8 mouse cellular contexts compared by ENCODE assay signal in the genomic region with DNA sequence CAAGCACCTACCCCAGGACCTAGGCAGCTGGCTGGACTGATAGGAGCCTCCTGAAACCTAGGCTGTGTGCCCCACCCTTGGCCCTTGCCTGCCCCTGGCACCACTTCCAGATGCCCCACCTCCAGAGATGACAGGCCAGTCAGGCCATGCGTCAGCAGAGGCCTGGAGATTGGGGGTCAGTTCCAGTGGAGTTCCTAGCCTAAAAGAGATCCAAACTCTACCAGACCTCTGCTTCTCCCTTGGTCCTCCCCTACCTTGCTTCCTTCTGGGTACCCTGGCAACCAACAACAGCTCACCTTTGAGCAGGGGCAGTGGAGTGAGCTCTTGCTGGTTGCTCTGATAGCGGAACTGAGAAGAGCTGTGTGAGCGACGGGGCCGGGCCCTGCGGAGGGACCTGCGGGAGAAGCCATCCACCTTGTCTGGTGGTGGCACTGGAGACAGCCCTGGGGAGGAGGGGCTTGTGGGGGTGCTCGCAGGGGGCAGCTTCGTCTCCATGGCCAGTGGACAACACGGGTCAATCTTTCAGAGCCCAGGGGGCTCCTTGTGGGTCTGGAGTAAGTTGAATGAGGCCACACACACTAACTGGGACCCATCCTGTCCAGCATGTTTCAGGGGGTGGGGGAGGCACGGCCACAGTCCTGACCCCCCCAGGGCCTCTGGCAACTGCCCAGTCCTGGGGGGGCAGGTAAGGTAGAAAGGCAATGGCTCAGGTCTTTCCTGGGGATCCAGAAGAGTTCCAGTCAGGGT. TPM values are rescaled to one million over a fixed set of nuclear protein-coding genes. Genes with fewer than 3 reads are reported as not detected.
DNase-seq lines count a peak whose midpoint lies in the region; ATAC-seq and TF ChIP-seq lines count a peak whose summit lies in the region.

No protein-coding gene starts in this region.

- H3K27ac ChIP-seq in brown adipose tissue, adult 24 weeks (replicated peaks; ENCODE audit: low read depth, low read length) = no peak overlapping the region
- H3K27ac ChIP-seq in heart, embryonic 11.5 days (ENCODE audit: low read depth, low read length) = 0 out of 2 replicates have a peak overlapping the region, but pooled peaks have one; percentile 24
- H3K27ac ChIP-seq in liver, adult 2 months (replicated peaks; ENCODE audit: insufficient read depth, low read depth, low read length) = no peak overlapping the region
- no peak overlapping the region for H3K27ac ChIP-seq in neural tube, embryonic 13.5 days (replicated peaks)

- H3K9me3 ChIP-seq in heart, embryonic 11.5 days (replicated peaks; ENCODE audit: control insufficient read depth, low read length) = no peaks in the 10 kb centered on the region
- H3K9me3 ChIP-seq in neural tube, embryonic 13.5 days = no peaks in the 10 kb centered on the region

- no peaks in the 10 kb centered on the region for H3K27me3 ChIP-seq in heart, embryonic 11.5 days (ENCODE audit: control insufficient read depth, insufficient read depth, low read length)
- H3K27me3 ChIP-seq in liver, adult 2 months (ENCODE audit: control insufficient read depth, insufficient read depth, low read length) = no peaks in the 10 kb centered on the region
- H3K27me3 ChIP-seq in neural tube, embryonic 13.5 days = no peaks in the 10 kb centered on the region

- H3K4me1 ChIP-seq in brown adipose tissue, adult 24 weeks (ENCODE audit: control insufficient read depth, insufficient read depth, insufficient read length, low read length) = no peaks in the 10 kb centered on the region; the same call in 1 of the 2 replicates
- peaks cover 18% of the 10 kb centered on the region for H3K4me1 ChIP-seq in heart, embryonic 11.5 days (ENCODE audit: control insufficient read depth, insufficient read depth, low read length)
- H3K4me1 ChIP-seq in liver, adult 2 months (ENCODE audit: control insufficient read depth, insufficient read depth, low read length) = peaks cover 15% of the 10 kb centered on the region
- peaks cover 23% of the 10 kb centered on the region for H3K4me1 ChIP-seq in neural tube, embryonic 13.5 days (replicated peaks)

- WGBS in heart, embryonic 11.5 days (ENCODE audit: insufficient replicate concordance) = 60% methylated on average over 11 of the region's 11 CpGs
- 86% methylated on average over 11 of the region's 11 CpGs for WGBS in liver, adult 2 months
- 66% methylated on average over 11 of the region's 11 CpGs for WGBS in neural tube, embryonic 13.5 days

- ATAC-seq in heart, embryonic 11.5 days (replicated peaks; ENCODE audit: insufficient number of reproducible peaks, low FRiP score, low TSS enrichment) = no peak
- ATAC-seq in neural tube, embryonic 13.5 days (ENCODE audit: low read depth) = no peak

- TF ChIP-seq POLR2A in liver, adult 2 months (IDR thresholded peaks at IDR 0.05; ENCODE audit: extremely low read depth, insufficient read depth, low read length) = no peak

- H3K36me3 ChIP-seq in heart, embryonic 11.5 days (ENCODE audit: control insufficient read depth, insufficient read depth, low read length) = no peaks in the 10 kb centered on the region
- no peaks in the 10 kb centered on the region for H3K36me3 ChIP-seq in liver, adult 2 months (ENCODE audit: control insufficient read depth, insufficient read depth, low read length)
- H3K36me3 ChIP-seq in neural tube, embryonic 13.5 days = peaks cover 43% of the 10 kb centered on the region

- H3K4me2 ChIP-seq in heart, embryonic 11.5 days = peak overlapping the region; percentile 93
- H3K4me2 ChIP-seq in neural tube, embryonic 13.5 days = peak overlapping the region; percentile 81

- H3K9ac ChIP-seq in heart, embryonic 11.5 days (ENCODE audit: low read depth, low read length) = no peak overlapping the region
- H3K9ac ChIP-seq in liver, adult 2 months (ENCODE audit: low read depth, low read length) = 0 out of 2 replicates have a peak overlapping the region, but pooled peaks have one; percentile 6
- H3K9ac ChIP-seq in neural tube, embryonic 13.5 days = peak overlapping the region; percentile 95

- no peak for TF ChIP-seq CTCF in liver, adult 2 months (IDR thresholded peaks at IDR 0.05; ENCODE audit: low read depth, low read length)

- H3K4me3 ChIP-seq in brown adipose tissue, adult 24 weeks (ENCODE audit: insufficient read depth, low read depth, low read length) = peak overlapping the region; percentile 94
- H3K4me3 ChIP-seq in heart, embryonic 11.5 days (ENCODE audit: low read depth, low read length) = peak overlapping the region; percentile 88
- H3K4me3 ChIP-seq in liver, adult 2 months (ENCODE audit: insufficient read depth, low read depth, low read length) = no peak overlapping the region
- peak overlapping the region; percentile 86 for H3K4me3 ChIP-seq in neural tube, embryonic 13.5 days

- H3K79me2 ChIP-seq in liver, adult 2 months (ENCODE audit: control insufficient read depth, insufficient read depth, low read length) = peaks cover 5% of the 10 kb centered on the region; the same call in 1 of the 2 replicates

- DNase-seq in adrenal gland, adult (ENCODE audit: inconsistent age in 2 of 2, low spot score in 1 of 2) = peak; percentile 81 to 88
- DNase-seq in adrenal gland, postnatal 4 days (ENCODE audit: low spot score in 2 of 2) = no peak
- no peak for DNase-seq in liver, adult 2 months (ENCODE audit: extremely low read depth, low read depth, low spot score)
- DNase-seq in thymus, postnatal 10 days (ENCODE audit: low spot score in 2 of 2) = no peak
- DNase-seq in embryo, embryonic 9.5 days (ENCODE audit: extremely low spot score) = no peak

RNA-seq across cellular contexts. Expression of gene Ppp2r5b, which starts 1.2 kb away (rescaled TPM):
- total RNA-seq in adrenal gland, postnatal 4 days (2021) = 10 to 100 TPM; 68.4 to 71.2 TPM
- polyA plus RNA-seq in brown adipose tissue, adult 24 weeks (2012; ENCODE audit: insufficient read depth, insufficient read length, missing spikeins) = 33.0 and 41.3 TPM in 2 replicates
- 22.2 and 27.7 TPM in 2 replicates for polyA plus RNA-seq in heart, embryonic 11.5 days (2014; fragmentation: Nextera tagmentation; extraction: Ambion mirVana)
- total RNA-seq in liver, adult 2 months (2014; rRNA removed) = 3.2 and 3.3 TPM in 2 replicates
- 12.5 and 14.5 TPM in 2 replicates for polyA plus RNA-seq in liver, adult 2 months (2012; rRNA removed)
- 103 and 111 TPM in 2 replicates for polyA plus RNA-seq in neural tube, embryonic 13.5 days (2015; fragmentation: Nextera tagmentation; extraction: Ambion mirVana)

RNA-seq across cellular contexts. Expression of gene Atg2a, which starts 7.0 kb away (rescaled TPM):
- 10 to 100 TPM; 40.0 to 41.1 TPM for total RNA-seq in adrenal gland, postnatal 4 days (2021)
- polyA plus RNA-seq in brown adipose tissue, adult 24 weeks (2012; ENCODE audit: insufficient read depth, insufficient read length, missing spikeins) = 9.6 and 9.9 TPM in 2 replicates
- 6.1 and 8.4 TPM in 2 replicates for polyA plus RNA-seq in heart, embryonic 11.5 days (2014; fragmentation: Nextera tagmentation; extraction: Ambion mirVana)
- 9.1 and 16.0 TPM in 2 replicates for total RNA-seq in liver, adult 2 months (2014; rRNA removed)
- 26.8 and 32.3 TPM in 2 replicates for polyA plus RNA-seq in liver, adult 2 months (2012; rRNA removed)
- polyA plus RNA-seq in neural tube, embryonic 13.5 days (2015; fragmentation: Nextera tagmentation; extraction: Ambion mirVana) = 11.6 and 11.8 TPM in 2 replicates

RNA-seq across cellular contexts. Expression of gene Gpha2, which starts 8.3 kb away (rescaled TPM):
- 10 to 100 TPM; 40.5 to 50.4 TPM for total RNA-seq in adrenal gland, postnatal 4 days (2021)
- polyA plus RNA-seq in brown adipose tissue, adult 24 weeks (2012; ENCODE audit: insufficient read depth, insufficient read length, missing spikeins) = not detected in 2 replicates
- 0.29 TPM in 1 of 2 replicates, not detected in the other for polyA plus RNA-seq in heart, embryonic 11.5 days (2014; fragmentation: Nextera tagmentation; extraction: Ambion mirVana)
- total RNA-seq in liver, adult 2 months (2014; rRNA removed) = 0.27 and 0.28 TPM in 2 replicates
- not detected in 2 replicates for polyA plus RNA-seq in liver, adult 2 months (2012; rRNA removed)
- 0.72 TPM in 1 of 2 replicates, not detected in the other for polyA plus RNA-seq in neural tube, embryonic 13.5 days (2015; fragmentation: Nextera tagmentation; extraction: Ambion mirVana)

RNA-seq across cellular contexts. Expression of gene Ehd1, which starts 42.0 kb away (rescaled TPM):
- 10 to 100 TPM; 88.2 to 90.2 TPM for total RNA-seq in adrenal gland, postnatal 4 days (2021)
- 39.6 and 42.8 TPM in 2 replicates for polyA plus RNA-seq in brown adipose tissue, adult 24 weeks (2012; ENCODE audit: insufficient read depth, insufficient read length, missing spikeins)
- 70.0 and 82.8 TPM in 2 replicates for polyA plus RNA-seq in heart, embryonic 11.5 days (2014; fragmentation: Nextera tagmentation; extraction: Ambion mirVana)
- 25.3 and 29.7 TPM in 2 replicates for total RNA-seq in liver, adult 2 months (2014; rRNA removed)
- polyA plus RNA-seq in liver, adult 2 months (2012; rRNA removed) = 140 and 154 TPM in 2 replicates
- polyA plus RNA-seq in neural tube, embryonic 13.5 days (2015; fragmentation: Nextera tagmentation; extraction: Ambion mirVana) = 85.5 and 101 TPM in 2 replicates

RNA-seq across cellular contexts. Expression of gene Majin, which starts 50.3 kb away (rescaled TPM):
- 1 to 10 TPM; 2.1 to 3.5 TPM for total RNA-seq in adrenal gland, postnatal 4 days (2021)
- not detected in 2 replicates for polyA plus RNA-seq in brown adipose tissue, adult 24 weeks (2012; ENCODE audit: insufficient read depth, insufficient read length, missing spikeins)
- polyA plus RNA-seq in heart, embryonic 11.5 days (2014; fragmentation: Nextera tagmentation; extraction: Ambion mirVana) = not detected in 2 replicates
- total RNA-seq in liver, adult 2 months (2014; rRNA removed) = not detected in 2 replicates
- 0.14 TPM in 1 of 2 replicates, not detected in the other for polyA plus RNA-seq in liver, adult 2 months (2012; rRNA removed)
- not detected in 2 replicates for polyA plus RNA-seq in neural tube, embryonic 13.5 days (2015; fragmentation: Nextera tagmentation; extraction: Ambion mirVana)

Comparison
In these comparisons a context has a peak if more than half of its experiments do, and no peak if none do; other contexts are left out.
1. DNase-seq: peak in adrenal gland, adult (2 of 2); none in adrenal gland, postnatal 4 days (0 of 2), liver, adult 2 months (single experiment), thymus, postnatal 10 days (0 of 2) and embryo, embryonic 9.5 days (single experiment).